In the genomic region with DNA sequence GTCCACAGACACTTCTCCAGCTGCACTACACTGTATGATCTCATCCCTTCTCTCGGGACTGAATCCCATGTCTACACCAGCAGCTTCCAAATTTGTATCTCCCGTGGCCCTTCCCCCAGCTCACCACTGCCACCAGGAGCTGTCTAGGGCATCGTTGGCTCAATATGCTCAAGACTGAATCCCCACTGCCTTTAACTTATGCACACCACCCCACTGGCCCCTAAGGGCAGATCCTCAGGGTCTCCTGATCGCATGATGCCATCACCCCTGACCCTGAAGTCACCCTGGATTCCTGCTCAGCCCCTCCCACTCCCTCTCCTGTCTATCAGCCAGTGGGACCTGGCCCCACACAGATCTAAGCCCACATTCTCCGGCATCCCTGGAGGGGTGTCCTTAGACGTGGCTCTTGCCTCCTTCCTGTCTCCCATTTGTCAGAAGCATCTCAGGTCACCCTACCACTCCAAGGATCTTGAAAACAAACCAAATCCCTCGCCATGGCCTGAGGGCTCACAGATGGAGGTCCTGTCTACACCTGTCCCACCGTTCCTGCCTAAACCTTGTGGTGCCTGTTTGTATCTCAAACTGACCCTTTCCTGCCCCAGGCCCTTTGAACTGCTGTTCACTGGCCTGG, we compare ENCODE assay signal across 13 mouse cellular contexts. TPM values are rescaled to one million over a fixed set of nuclear protein-coding genes. Genes with fewer than 3 reads are reported as not detected.
DNase-seq lines count a peak whose midpoint lies in the region; ATAC-seq lines count a peak whose summit lies in the region.
"Had no signal": no experiment of that assay in that cellular context is flagged by ENCODE, and none has a peak within 500 bp of the region (broad histone marks: within the 10 kb centered on the region; RNA-seq: fewer than 3 reads in every experiment).

No protein-coding gene starts in this region.

- 0 out of 2 replicates have a peak overlapping the region, but pooled peaks have one; percentile 19 for H3K27ac ChIP-seq in forebrain, embryonic 12.5 days
- no peak overlapping the region for H3K27ac ChIP-seq in forebrain, embryonic 14.5 days (ENCODE audit: low read depth, low read length)
- H3K27ac ChIP-seq in neural tube, embryonic 15.5 days (replicated peaks) = no peak overlapping the region
- H3K27ac ChIP-seq in forebrain, embryonic 13.5 days = no peak overlapping the region

- WGBS in forebrain, embryonic 12.5 days = 75% methylated on average over 8 of the region's 8 CpGs
- WGBS in forebrain, embryonic 14.5 days = 69% methylated on average over 8 of the region's 8 CpGs
- 67% methylated on average over 8 of the region's 8 CpGs for WGBS in neural tube, embryonic 15.5 days
- WGBS in forebrain, embryonic 13.5 days = 66% methylated on average over 8 of the region's 8 CpGs

- H3K9me3 ChIP-seq in forebrain, embryonic 12.5 days = no peaks in the 10 kb centered on the region
- H3K9me3 ChIP-seq in forebrain, embryonic 14.5 days (replicated peaks; ENCODE audit: control insufficient read depth, low read length) = no peaks in the 10 kb centered on the region
- H3K9me3 ChIP-seq in neural tube, embryonic 15.5 days (replicated peaks) = no peaks in the 10 kb centered on the region
- no peaks in the 10 kb centered on the region for H3K9me3 ChIP-seq in forebrain, embryonic 13.5 days (replicated peaks)
- H3K9me3 ChIP-seq: G1E had no signal

- peaks cover 28% of the 10 kb centered on the region for H3K27me3 ChIP-seq in forebrain, embryonic 12.5 days
- no peaks in the 10 kb centered on the region for H3K27me3 ChIP-seq in forebrain, embryonic 14.5 days (replicated peaks; ENCODE audit: control insufficient read depth, insufficient read depth, low read length)
- H3K27me3 ChIP-seq in neural tube, embryonic 15.5 days (replicated peaks) = no peaks in the 10 kb centered on the region
- H3K27me3 ChIP-seq in forebrain, embryonic 13.5 days = 0 out of 2 replicates have a peak, but pooled peaks cover 7% of the 10 kb centered on the region

- no peak for DNase-seq in forebrain, embryonic 14.5 days (ENCODE audit: low spot score)
- DNase-seq in left cerebral cortex, postnatal 14 days (ENCODE audit: low spot score in 2 of 2) = peak; percentile 49 to 72
- DNase-seq in left cerebral cortex, postnatal 10 days (ENCODE audit: extremely low spot score in 1 of 2, low spot score in 2 of 2) = no peak
- DNase-seq in cerebellum, adult 9-11 months = peak; percentile 71
- DNase-seq in spleen, postnatal 10 days (ENCODE audit: low spot score in 2 of 2) = no peak
- DNase-seq: adrenal gland, postnatal 14 days; lung, adult 2 months had no signal

- ATAC-seq in forebrain, embryonic 12.5 days (ENCODE audit: low FRiP score) = no peak
- ATAC-seq in forebrain, embryonic 14.5 days = no peak
- no peak for ATAC-seq in neural tube, embryonic 15.5 days (ENCODE audit: low FRiP score)
- no peak for ATAC-seq in forebrain, embryonic 13.5 days
- ATAC-seq: intestine, postnatal 0 days had no signal

- H3K4me2 ChIP-seq in forebrain, embryonic 12.5 days = no peak overlapping the region
- H3K4me2 ChIP-seq in forebrain, embryonic 14.5 days (ENCODE audit: low read length) = no peak overlapping the region
- H3K4me2 ChIP-seq in neural tube, embryonic 15.5 days = peak overlapping the region; percentile 79; the same call in 1 of the 2 replicates
- H3K4me2 ChIP-seq in forebrain, embryonic 13.5 days = no peak overlapping the region

- no peak overlapping the region for H3K4me3 ChIP-seq in forebrain, embryonic 12.5 days (replicated peaks)
- H3K4me3 ChIP-seq in forebrain, embryonic 14.5 days (ENCODE audit: low read depth, low read length) = no peak overlapping the region
- H3K4me3 ChIP-seq in neural tube, embryonic 15.5 days (replicated peaks) = no peak overlapping the region
- H3K4me3 ChIP-seq in forebrain, embryonic 13.5 days = no peak overlapping the region

- H3K4me1 ChIP-seq in forebrain, embryonic 12.5 days = peaks cover 26% of the 10 kb centered on the region
- H3K4me1 ChIP-seq in forebrain, embryonic 14.5 days (ENCODE audit: control insufficient read depth, insufficient read depth, low read length) = peaks cover 10% of the 10 kb centered on the region; the same call in 1 of the 2 replicates
- H3K4me1 ChIP-seq in neural tube, embryonic 15.5 days = peaks cover 39% of the 10 kb centered on the region
- H3K4me1 ChIP-seq in forebrain, embryonic 13.5 days = peaks cover 27% of the 10 kb centered on the region

- intact Hi-C loops in left cerebral cortex, postnatal 14 days (cut with DNase I) = no loop called here
- intact Hi-C loops in left cerebral cortex, postnatal 10 days (cut with DNase I) = no loop called here

- no peak overlapping the region for H3K9ac ChIP-seq in forebrain, embryonic 12.5 days
- H3K9ac ChIP-seq in forebrain, embryonic 14.5 days (ENCODE audit: low read length) = no peak overlapping the region
- H3K9ac ChIP-seq in neural tube, embryonic 15.5 days (replicated peaks) = no peak overlapping the region
- H3K9ac ChIP-seq in forebrain, embryonic 13.5 days = no peak overlapping the region

- H3K36me3 ChIP-seq in forebrain, embryonic 12.5 days (replicated peaks) = no peaks in the 10 kb centered on the region
- H3K36me3 ChIP-seq in forebrain, embryonic 14.5 days (ENCODE audit: control insufficient read depth, insufficient read depth, low read length) = no peaks in the 10 kb centered on the region
- H3K36me3 ChIP-seq in neural tube, embryonic 15.5 days = peaks cover 13% of the 10 kb centered on the region; the same call in 1 of the 2 replicates
- no peaks in the 10 kb centered on the region for H3K36me3 ChIP-seq in forebrain, embryonic 13.5 days (ENCODE audit: poor library complexity, severe bottlenecking)
- H3K36me3 ChIP-seq: G1E had no signal

RNA-seq across cellular contexts. Expression of a gene that starts 2.4 kb away (rescaled TPM):
- polyA plus RNA-seq in forebrain, embryonic 12.5 days (2016; fragmentation: Nextera tagmentation; extraction: Ambion mirVana) = 59.1 and 67.5 TPM in 2 replicates
- 37.3 and 48.0 TPM in 2 replicates for polyA plus RNA-seq in forebrain, embryonic 14.5 days (2014; fragmentation: Nextera tagmentation; extraction: Ambion mirVana)
- 10 to 100 TPM; 69.5 to 79.0 TPM for total RNA-seq in left cerebral cortex, postnatal 14 days (2021)
- total RNA-seq in left cerebral cortex, postnatal 10 days (2021) = 10 to 100 TPM; 65.2 to 75.1 TPM
- 43.8 and 44.8 TPM in 2 replicates for polyA plus RNA-seq in neural tube, embryonic 15.5 days (2015; fragmentation: Nextera tagmentation; extraction: Ambion mirVana)
- 49.0 and 52.4 TPM in 2 replicates for polyA plus RNA-seq in forebrain, embryonic 13.5 days (2015; fragmentation: Nextera tagmentation; extraction: Ambion mirVana)

RNA-seq across cellular contexts. Expression of a gene that starts 3.4 kb away (rescaled TPM):
- polyA plus RNA-seq in forebrain, embryonic 12.5 days (2016; fragmentation: Nextera tagmentation; extraction: Ambion mirVana) = 18.6 and 19.4 TPM in 2 replicates
- polyA plus RNA-seq in forebrain, embryonic 14.5 days (2014; fragmentation: Nextera tagmentation; extraction: Ambion mirVana) = 28.2 and 42.8 TPM in 2 replicates
- total RNA-seq in left cerebral cortex, postnatal 14 days (2021) = 1,000 to 10,000 TPM; 1,093 to 1,153 TPM
- total RNA-seq in left cerebral cortex, postnatal 10 days (2021) = 100 to 1,000 TPM; 707 to 727 TPM
- polyA plus RNA-seq in neural tube, embryonic 15.5 days (2015; fragmentation: Nextera tagmentation; extraction: Ambion mirVana) = 72.4 and 86.9 TPM in 2 replicates
- 13.7 and 20.2 TPM in 2 replicates for polyA plus RNA-seq in forebrain, embryonic 13.5 days (2015; fragmentation: Nextera tagmentation; extraction: Ambion mirVana)
- total RNA-seq: megakaryocyte progenitor cell, adult 5-6 weeks had no signal

RNA-seq across cellular contexts. Expression of a gene that starts 32.0 kb away (rescaled TPM):
- 51.0 and 51.4 TPM in 2 replicates for polyA plus RNA-seq in forebrain, embryonic 12.5 days (2016; fragmentation: Nextera tagmentation; extraction: Ambion mirVana)
- polyA plus RNA-seq in forebrain, embryonic 14.5 days (2014; fragmentation: Nextera tagmentation; extraction: Ambion mirVana) = 86.9 and 98.4 TPM in 2 replicates
- 100 to 1,000 TPM; 265 to 282 TPM for total RNA-seq in left cerebral cortex, postnatal 14 days (2021)
- 100 to 1,000 TPM; 168 to 176 TPM for total RNA-seq in left cerebral cortex, postnatal 10 days (2021)
- 163 and 195 TPM in 2 replicates for polyA plus RNA-seq in neural tube, embryonic 15.5 days (2015; fragmentation: Nextera tagmentation; extraction: Ambion mirVana)
- polyA plus RNA-seq in forebrain, embryonic 13.5 days (2015; fragmentation: Nextera tagmentation; extraction: Ambion mirVana) = 59.6 and 60.4 TPM in 2 replicates

RNA-seq across cellular contexts. Expression of a gene that starts 38.3 kb away (rescaled TPM):
- polyA plus RNA-seq in forebrain, embryonic 12.5 days (2016; fragmentation: Nextera tagmentation; extraction: Ambion mirVana) = 0.45 and 0.50 TPM in 2 replicates
- 0.25 and 0.32 TPM in 2 replicates for polyA plus RNA-seq in forebrain, embryonic 14.5 days (2014; fragmentation: Nextera tagmentation; extraction: Ambion mirVana)
- total RNA-seq in left cerebral cortex, postnatal 14 days (2021) = 1 to 10 TPM; 1.5 to 2.6 TPM
- total RNA-seq in left cerebral cortex, postnatal 10 days (2021) = 1 to 10 TPM; 1.7 to 3.4 TPM
- 0.95 and 1.1 TPM in 2 replicates for polyA plus RNA-seq in neural tube, embryonic 15.5 days (2015; fragmentation: Nextera tagmentation; extraction: Ambion mirVana)
- polyA plus RNA-seq in forebrain, embryonic 13.5 days (2015; fragmentation: Nextera tagmentation; extraction: Ambion mirVana) = 0.20 TPM in 1 of 2 replicates, not detected in the other
- total RNA-seq: G1E had no signal

RNA-seq across cellular contexts. Expression of a gene that starts 46.0 kb away (rescaled TPM):
- polyA plus RNA-seq in forebrain, embryonic 12.5 days (2016; fragmentation: Nextera tagmentation; extraction: Ambion mirVana) = 29.6 and 29.9 TPM in 2 replicates
- 42.2 and 44.8 TPM in 2 replicates for polyA plus RNA-seq in forebrain, embryonic 14.5 days (2014; fragmentation: Nextera tagmentation; extraction: Ambion mirVana)
- total RNA-seq in left cerebral cortex, postnatal 14 days (2021) = 10 to 100 TPM; 43.5 to 48.3 TPM
- 10 to 100 TPM; 46.5 to 46.9 TPM for total RNA-seq in left cerebral cortex, postnatal 10 days (2021)
- polyA plus RNA-seq in neural tube, embryonic 15.5 days (2015; fragmentation: Nextera tagmentation; extraction: Ambion mirVana) = 47.3 and 52.1 TPM in 2 replicates
- polyA plus RNA-seq in forebrain, embryonic 13.5 days (2015; fragmentation: Nextera tagmentation; extraction: Ambion mirVana) = 28.5 and 30.1 TPM in 2 replicates

Comparison
In these comparisons a context has a peak if more than half of its experiments do, and no peak if none do; other contexts are left out.
1. DNase-seq: peak in left cerebral cortex, postnatal 14 days (2 of 2) and cerebellum, adult 9-11 months (single experiment); none in forebrain, embryonic 14.5 days (single experiment), left cerebral cortex, postnatal 10 days (0 of 2) and spleen, postnatal 10 days (0 of 2).